Mouse (Mus musculus): Measurements from ENCODE around the gene Serpina3n. TPM values are rescaled to one million over a fixed set of nuclear protein-coding genes. Genes with fewer than 3 reads are reported as not detected.
"Not testable (repeated sequence)": the region's sequence is repeated elsewhere in the genome, so short reads cannot be mapped to it uniquely, and the experiment has no call there.

The Serpina3n gene
- polyA plus RNA-seq (2015; fragmentation: Nextera tagmentation; extraction: Ambion mirVana): 0.17 and 0.20 TPM in 2 replicates

DNA sequence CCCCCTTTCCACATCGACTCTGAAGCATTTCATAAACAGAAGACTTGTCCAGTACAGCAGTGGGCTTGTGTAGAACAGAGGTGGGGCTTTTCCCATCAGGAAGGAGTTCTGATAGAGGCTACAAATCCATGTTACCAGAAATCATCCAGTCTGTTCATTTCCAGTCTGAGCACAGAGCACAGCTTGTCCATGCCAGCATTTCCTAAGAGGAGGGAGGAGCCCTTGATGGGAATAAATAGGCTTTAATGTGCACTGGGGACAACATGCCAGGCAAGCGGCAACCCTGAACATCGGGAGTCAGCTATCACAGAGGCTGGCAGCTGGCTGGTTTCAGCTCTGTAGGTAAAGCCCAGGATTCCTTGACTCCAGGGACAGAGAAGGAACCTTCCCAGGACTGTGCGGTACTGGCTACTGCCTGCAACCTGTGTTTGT, at the start of gene Serpina3n:
TSS of gene Serpina3n (plus strand) at position 276 of the 432 bp plus-strand sequence.
- H3K9ac ChIP-seq (ENCODE audit: low read depth, low read length): no peak within 1 kb of the TSS
- no peak within 1 kb of the TSS for H3K4me3 ChIP-seq (replicated peaks; ENCODE audit: low read depth, low read length)
- H3K27ac ChIP-seq: no peak within 1 kb of the TSS
- no peak within 1 kb of the TSS for H3K4me2 ChIP-seq (ENCODE audit: low read length)
- H3K27me3 ChIP-seq (ENCODE audit: insufficient read depth, low read length): no peaks in the 10 kb centered on the region
- DNase-seq (ENCODE audit: low spot score): peak; percentile 18
- 33% methylated on average over 4 of the region's 4 CpGs for whole genome bisulfite sequencing
- no peak for ATAC-seq (replicated peaks; ENCODE audit: low FRiP score, low read depth)
- H3K36me3 ChIP-seq (ENCODE audit: insufficient read depth, low read length): no peaks in the 10 kb centered on the region
- H3K4me1 ChIP-seq (replicated peaks; ENCODE audit: insufficient read depth, low read length): no peaks in the 10 kb centered on the region
- no peak for TF ChIP-seq CTCF (IDR thresholded peaks at IDR 0.05; ENCODE audit: low read depth)
- H3K9me3 ChIP-seq (replicated peaks; ENCODE audit: low read length): no peaks in the 10 kb centered on the region

DNA sequence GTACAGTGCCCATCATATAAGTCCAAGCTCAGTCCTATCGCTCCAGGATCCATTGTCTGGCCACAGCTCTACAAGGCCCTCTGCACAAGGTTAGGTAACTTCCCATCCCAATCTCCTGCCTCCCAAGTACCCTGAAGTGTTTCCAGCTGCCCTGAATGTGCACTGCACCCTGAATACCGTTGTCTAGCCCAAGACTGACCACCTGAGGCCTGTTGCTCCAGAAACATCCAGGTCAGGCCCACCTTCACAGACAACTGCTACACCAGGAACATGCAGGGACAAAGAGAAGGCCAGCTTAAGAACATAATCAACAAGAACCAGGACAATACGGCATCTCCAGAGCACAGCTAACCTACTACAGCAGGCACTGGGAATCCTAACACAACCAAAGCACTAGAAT, 36.5 kb upstream of the Serpina3n start:
- H3K27ac ChIP-seq: no peak overlapping the region
- no peaks in the 10 kb centered on the region for H3K36me3 ChIP-seq (ENCODE audit: insufficient read depth, low read length)
- H3K4me2 ChIP-seq (ENCODE audit: low read length): no peak overlapping the region
- H3K27me3 ChIP-seq (ENCODE audit: insufficient read depth, low read length): no peaks in the 10 kb centered on the region
- H3K4me3 ChIP-seq (replicated peaks; ENCODE audit: low read depth, low read length): no peak overlapping the region
- DNase-seq (ENCODE audit: low spot score) (no peak), ATAC-seq (replicated peaks; ENCODE audit: low FRiP score, low read depth) (no peak)
- H3K4me1 ChIP-seq (replicated peaks; ENCODE audit: insufficient read depth, low read length): no peaks in the 10 kb centered on the region
- no peak for TF ChIP-seq CTCF (IDR thresholded peaks at IDR 0.05; ENCODE audit: low read depth)
- H3K9ac ChIP-seq (ENCODE audit: low read depth, low read length): no peak overlapping the region
- H3K9me3 ChIP-seq (replicated peaks; ENCODE audit: low read length): no peaks in the 10 kb centered on the region
- 87% methylated on average over 3 of the region's 3 CpGs for WGBS

DNA sequence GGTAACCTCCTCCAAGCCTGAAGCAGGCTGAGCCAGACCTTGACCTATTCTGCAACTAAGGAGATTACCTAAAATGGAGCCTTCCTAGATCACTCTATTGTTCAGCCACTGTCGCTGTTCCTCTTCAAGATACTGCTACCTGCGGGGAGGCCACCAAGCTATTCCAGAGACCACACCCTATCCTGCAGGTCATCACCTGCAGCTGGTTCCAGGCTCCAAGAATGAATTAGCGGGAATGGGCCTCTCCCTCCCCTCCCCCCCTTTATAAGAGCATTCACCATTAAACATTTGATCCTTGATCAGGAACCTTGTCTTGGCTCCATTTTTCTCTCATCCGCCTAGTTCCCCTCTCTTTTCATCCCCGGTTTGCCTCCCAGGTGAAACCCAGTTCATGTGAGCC, 29.4 kb upstream of the Serpina3n start:
- 78% methylated on average over 5 of the region's 5 CpGs for WGBS
- H3K9ac ChIP-seq (ENCODE audit: low read depth, low read length); H3K4me2 ChIP-seq (ENCODE audit: low read length); ATAC-seq (replicated peaks; ENCODE audit: low FRiP score, low read depth); H3K36me3 ChIP-seq (ENCODE audit: insufficient read depth, low read length); H3K4me3 ChIP-seq (replicated peaks; ENCODE audit: low read depth, low read length); H3K4me1 ChIP-seq (replicated peaks; ENCODE audit: insufficient read depth, low read length); H3K27ac ChIP-seq; DNase-seq (ENCODE audit: low spot score); H3K27me3 ChIP-seq (ENCODE audit: insufficient read depth, low read length); H3K9me3 ChIP-seq (replicated peaks; ENCODE audit: low read length): not testable (repeated sequence)

DNA sequence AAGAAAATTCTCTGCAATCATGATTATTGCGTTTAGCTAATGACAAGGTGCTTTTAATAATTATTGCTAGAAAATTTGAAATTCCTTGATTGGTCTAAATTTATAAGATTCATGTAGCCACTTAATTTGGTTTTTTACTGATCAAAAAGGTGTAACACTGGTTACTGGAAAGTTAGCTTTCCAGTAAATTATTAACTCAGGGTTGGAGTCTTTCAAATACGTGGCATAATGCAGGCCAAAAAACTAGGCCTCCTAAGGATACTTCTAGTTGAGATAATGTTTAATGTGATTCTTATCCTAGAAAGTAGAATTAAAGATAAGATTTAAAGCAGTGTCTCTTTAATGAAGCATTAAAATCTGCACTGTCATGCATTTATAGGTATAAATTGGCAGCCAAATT, 28.2 kb upstream of the Serpina3n start:
- H3K4me1 ChIP-seq (replicated peaks; ENCODE audit: insufficient read depth, low read length); ATAC-seq (replicated peaks; ENCODE audit: low FRiP score, low read depth); H3K36me3 ChIP-seq (ENCODE audit: insufficient read depth, low read length); H3K4me3 ChIP-seq (replicated peaks; ENCODE audit: low read depth, low read length); H3K27ac ChIP-seq; H3K27me3 ChIP-seq (ENCODE audit: insufficient read depth, low read length); H3K9me3 ChIP-seq (replicated peaks; ENCODE audit: low read length); H3K4me2 ChIP-seq (ENCODE audit: low read length); H3K9ac ChIP-seq (ENCODE audit: low read depth, low read length); DNase-seq (ENCODE audit: low spot score): not testable (repeated sequence)
- 70% methylated on average over 2 of the region's 2 CpGs for WGBS

DNA sequence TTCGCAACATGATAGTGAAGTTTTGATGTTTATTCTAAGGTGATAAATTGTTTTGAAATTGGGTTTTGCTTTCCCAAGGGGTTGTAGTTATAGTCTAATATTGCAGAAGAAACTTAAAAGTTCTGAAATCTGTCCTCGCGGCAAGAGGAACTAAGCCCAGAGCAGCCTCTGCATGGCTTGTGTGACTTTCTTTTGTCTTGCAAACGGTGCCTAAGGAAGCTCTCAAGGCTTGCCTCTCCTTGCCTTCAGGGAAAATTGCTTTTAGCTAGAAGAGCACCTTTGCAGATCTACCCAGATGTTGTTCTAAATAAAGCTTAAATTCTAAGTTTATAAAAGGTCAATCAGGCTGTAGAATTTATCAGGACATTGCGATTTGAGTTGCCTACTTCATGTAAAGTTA, 27.7 kb upstream of the Serpina3n start:
- not testable (repeated sequence) for H3K36me3 ChIP-seq (ENCODE audit: insufficient read depth, low read length); H3K27ac ChIP-seq; ATAC-seq (replicated peaks; ENCODE audit: low FRiP score, low read depth); H3K4me2 ChIP-seq (ENCODE audit: low read length); H3K9ac ChIP-seq (ENCODE audit: low read depth, low read length); H3K27me3 ChIP-seq (ENCODE audit: insufficient read depth, low read length); H3K9me3 ChIP-seq (replicated peaks; ENCODE audit: low read length); DNase-seq (ENCODE audit: low spot score); H3K4me1 ChIP-seq (replicated peaks; ENCODE audit: insufficient read depth, low read length); H3K4me3 ChIP-seq (replicated peaks; ENCODE audit: low read depth, low read length)
- 52% methylated on average over 5 of the region's 5 CpGs for WGBS

DNA sequence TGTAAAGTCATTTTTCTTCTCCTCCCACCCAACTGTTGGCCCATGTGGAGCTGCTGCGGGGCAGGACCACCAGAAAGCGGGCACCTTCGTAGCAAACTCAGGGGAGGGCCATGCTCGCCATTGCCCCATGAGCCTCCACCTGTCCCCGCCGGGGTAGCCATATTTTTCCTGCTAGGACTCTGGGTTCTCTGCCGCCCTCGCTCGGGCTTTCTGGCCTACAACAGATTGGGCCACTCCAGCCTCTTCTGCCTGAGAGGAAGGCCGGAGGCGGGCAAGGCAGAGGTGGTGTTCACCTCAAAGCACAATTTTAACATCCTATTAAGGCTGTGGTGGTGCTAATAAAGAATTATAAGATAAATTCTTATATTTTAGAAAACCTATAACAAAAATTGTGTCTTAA, 26.7 kb upstream of the Serpina3n start:
- H3K9ac ChIP-seq (ENCODE audit: low read depth, low read length): no peak overlapping the region
- H3K27me3 ChIP-seq (ENCODE audit: insufficient read depth, low read length): no peaks in the 10 kb centered on the region
- DNase-seq (ENCODE audit: low spot score) (no peak), ATAC-seq (replicated peaks; ENCODE audit: low FRiP score, low read depth) (no peak)
- H3K4me1 ChIP-seq (replicated peaks; ENCODE audit: insufficient read depth, low read length): no peaks in the 10 kb centered on the region
- H3K36me3 ChIP-seq (ENCODE audit: insufficient read depth, low read length): no peaks in the 10 kb centered on the region
- H3K27ac ChIP-seq: no peak overlapping the region
- H3K9me3 ChIP-seq (replicated peaks; ENCODE audit: low read length): no peaks in the 10 kb centered on the region
- 96% methylated on average over 11 of the region's 11 CpGs for WGBS
- H3K4me2 ChIP-seq (ENCODE audit: low read length): no peak overlapping the region
- no peak for TF ChIP-seq CTCF (IDR thresholded peaks at IDR 0.05; ENCODE audit: low read depth)
- no peak overlapping the region for H3K4me3 ChIP-seq (replicated peaks; ENCODE audit: low read depth, low read length)

DNA sequence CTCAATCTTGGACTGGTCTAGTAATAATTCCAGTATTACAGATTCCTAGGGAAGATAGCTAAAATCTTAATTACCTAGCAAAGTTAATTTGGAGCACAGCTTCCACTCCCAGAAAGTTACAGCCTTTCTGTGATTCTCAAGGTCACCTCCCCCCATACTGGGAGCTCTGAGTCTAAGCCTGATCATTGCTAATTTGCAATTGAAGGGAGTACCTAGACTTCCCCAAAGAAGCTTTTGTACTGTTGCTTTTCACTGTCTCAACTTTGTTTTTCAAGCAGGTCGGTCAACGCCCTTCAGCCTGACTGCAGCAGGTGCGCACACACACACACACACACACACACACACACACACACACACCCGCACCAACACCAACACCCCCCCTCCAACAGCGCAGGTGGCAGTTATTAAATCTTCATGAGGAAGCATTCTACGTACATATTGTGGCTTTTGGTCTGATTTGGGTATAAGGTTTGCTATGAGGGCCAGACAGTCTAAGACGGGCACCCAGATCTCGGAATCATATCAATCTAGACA, 25.4 kb upstream of the Serpina3n start:
- not testable (repeated sequence) for H3K4me2 ChIP-seq (ENCODE audit: low read length); H3K4me3 ChIP-seq (replicated peaks; ENCODE audit: low read depth, low read length); H3K27me3 ChIP-seq (ENCODE audit: insufficient read depth, low read length); H3K36me3 ChIP-seq (ENCODE audit: insufficient read depth, low read length); H3K9me3 ChIP-seq (replicated peaks; ENCODE audit: low read length); DNase-seq (ENCODE audit: low spot score); H3K4me1 ChIP-seq (replicated peaks; ENCODE audit: insufficient read depth, low read length); H3K27ac ChIP-seq; H3K9ac ChIP-seq (ENCODE audit: low read depth, low read length); ATAC-seq (replicated peaks; ENCODE audit: low FRiP score, low read depth)
- 94% methylated on average over 8 of the region's 8 CpGs for WGBS

DNA sequence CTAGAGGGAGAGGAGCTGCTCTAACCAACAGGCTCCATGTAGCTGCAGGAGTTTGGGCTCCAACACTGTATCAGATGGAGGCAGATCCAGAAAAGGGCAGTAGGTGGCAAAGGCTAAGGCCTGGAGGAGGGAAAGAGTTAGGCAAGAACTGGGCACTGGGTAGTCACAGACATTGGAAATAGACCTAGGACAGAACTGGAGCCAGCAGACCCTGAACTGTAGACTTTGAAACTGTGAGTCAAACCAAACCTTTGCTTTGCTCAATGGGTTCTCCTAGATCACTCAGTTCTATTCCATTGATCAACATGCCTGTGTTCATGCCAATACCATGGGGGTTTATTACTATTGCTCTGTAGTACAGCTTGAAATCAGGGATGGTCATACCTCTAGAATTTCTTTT, 20.5 kb upstream of the Serpina3n start:
- not testable (repeated sequence) for H3K9me3 ChIP-seq (replicated peaks; ENCODE audit: low read length); DNase-seq (ENCODE audit: low spot score); ATAC-seq (replicated peaks; ENCODE audit: low FRiP score, low read depth); H3K27me3 ChIP-seq (ENCODE audit: insufficient read depth, low read length); H3K27ac ChIP-seq; H3K36me3 ChIP-seq (ENCODE audit: insufficient read depth, low read length); H3K4me3 ChIP-seq (replicated peaks; ENCODE audit: low read depth, low read length); H3K4me2 ChIP-seq (ENCODE audit: low read length); H3K9ac ChIP-seq (ENCODE audit: low read depth, low read length); H3K4me1 ChIP-seq (replicated peaks; ENCODE audit: insufficient read depth, low read length)

DNA sequence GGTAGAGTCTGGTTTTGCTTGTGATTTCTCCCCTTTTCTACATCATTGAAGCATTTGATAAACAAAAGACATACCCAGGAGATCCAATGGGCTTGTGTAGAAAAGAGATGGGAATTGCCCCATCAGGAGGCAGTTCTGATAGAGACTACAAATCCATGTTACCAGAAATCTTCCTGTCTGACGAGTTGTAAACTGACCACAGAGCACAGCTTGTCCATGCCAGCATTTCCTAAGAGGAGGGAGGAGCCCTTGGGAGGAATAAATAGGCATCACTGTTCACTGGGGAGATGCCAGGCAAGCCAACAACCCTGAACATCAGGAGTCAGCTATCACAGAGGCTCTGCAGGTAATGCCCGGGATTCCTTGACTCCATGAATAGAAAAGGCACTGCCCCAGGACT, 19.7 kb upstream of the Serpina3n start:
- ATAC-seq (replicated peaks; ENCODE audit: low FRiP score, low read depth); H3K36me3 ChIP-seq (ENCODE audit: insufficient read depth, low read length); H3K27ac ChIP-seq; H3K4me2 ChIP-seq (ENCODE audit: low read length); DNase-seq (ENCODE audit: low spot score); H3K4me1 ChIP-seq (replicated peaks; ENCODE audit: insufficient read depth, low read length); H3K27me3 ChIP-seq (ENCODE audit: insufficient read depth, low read length); H3K9me3 ChIP-seq (replicated peaks; ENCODE audit: low read length); H3K4me3 ChIP-seq (replicated peaks; ENCODE audit: low read depth, low read length); H3K9ac ChIP-seq (ENCODE audit: low read depth, low read length): not testable (repeated sequence)
- 64% methylated on average over 2 of the region's 2 CpGs for WGBS
